Mouse (Mus musculus) layer of hippocampus, adult 9-10 months (tissue): ENCODE data around the gene Shroom3.

Experiments
- DNase-seq: peaks from one replicate; pipeline ENCODE4 v3.0.0; 2022; ENCODE audit warnings: low spot score

Gene Shroom3

DNA sequence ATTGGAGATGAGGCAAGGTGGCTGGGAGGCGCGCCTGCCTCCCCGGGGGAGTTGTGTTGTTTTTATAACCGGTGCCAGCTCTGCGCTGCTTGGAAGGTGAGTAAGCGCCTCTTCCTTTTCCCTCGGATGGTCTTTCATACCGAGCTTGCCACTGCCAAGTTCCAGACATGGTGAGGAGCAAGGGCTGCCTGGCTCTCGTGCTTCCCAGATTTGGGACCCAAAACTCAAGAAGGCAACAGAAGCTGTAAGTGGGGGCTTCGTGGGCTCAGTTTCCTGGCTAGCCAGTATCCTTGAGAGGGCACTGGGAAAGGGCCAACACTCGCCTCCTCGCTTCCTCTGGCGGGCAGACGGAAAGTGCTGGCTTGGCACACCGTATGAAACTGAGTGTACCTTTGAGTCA, 173.1 kb downstream of the Shroom3 start:
- no peak for DNase-seq

GRCm38 (mm10) chr5:92857177-92857576, 173.9 kb downstream of the Shroom3 start:
- DNase-seq = no peak

DNA sequence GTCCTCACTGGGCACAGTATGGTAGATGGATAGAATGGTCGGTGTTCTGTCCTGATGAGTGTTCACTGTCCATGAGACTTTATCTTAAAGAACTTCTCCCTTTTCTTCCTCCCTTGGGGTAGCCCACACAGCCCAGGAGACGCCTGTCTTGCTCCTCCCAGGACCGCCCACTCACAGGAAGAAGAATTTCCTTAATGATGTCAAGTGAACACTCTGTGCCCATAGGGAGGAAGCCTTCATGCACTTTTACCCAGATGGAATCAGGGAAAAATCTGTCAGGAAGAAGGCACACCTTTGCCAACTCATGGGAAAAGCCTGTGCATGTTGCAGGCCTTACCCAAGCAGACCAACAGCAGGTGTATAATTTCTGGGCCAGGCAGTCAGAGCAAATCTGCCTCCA, 174.9 kb downstream of the Shroom3 start:
- DNase-seq = no peak

DNA sequence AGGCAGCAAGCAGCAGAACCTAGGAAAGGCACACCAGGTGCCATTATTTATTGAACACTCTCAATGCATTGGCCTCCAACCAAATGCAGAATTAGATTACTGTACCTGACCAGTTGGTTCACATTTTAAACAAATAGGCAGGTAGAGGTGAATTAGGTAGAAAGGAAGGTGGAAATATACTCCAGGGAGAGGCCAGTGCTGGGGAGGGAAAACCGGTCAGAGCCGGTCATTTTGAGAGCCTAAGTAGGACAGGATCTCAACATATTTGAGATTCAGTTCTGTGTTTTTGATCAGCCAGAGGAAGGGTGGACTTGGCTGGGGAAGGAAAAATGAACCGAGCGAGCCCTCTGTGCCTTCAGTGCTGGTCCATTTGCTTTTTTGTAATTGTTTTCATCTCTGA, 175.3 kb downstream of the Shroom3 start:
- DNase-seq = no peak

DNA sequence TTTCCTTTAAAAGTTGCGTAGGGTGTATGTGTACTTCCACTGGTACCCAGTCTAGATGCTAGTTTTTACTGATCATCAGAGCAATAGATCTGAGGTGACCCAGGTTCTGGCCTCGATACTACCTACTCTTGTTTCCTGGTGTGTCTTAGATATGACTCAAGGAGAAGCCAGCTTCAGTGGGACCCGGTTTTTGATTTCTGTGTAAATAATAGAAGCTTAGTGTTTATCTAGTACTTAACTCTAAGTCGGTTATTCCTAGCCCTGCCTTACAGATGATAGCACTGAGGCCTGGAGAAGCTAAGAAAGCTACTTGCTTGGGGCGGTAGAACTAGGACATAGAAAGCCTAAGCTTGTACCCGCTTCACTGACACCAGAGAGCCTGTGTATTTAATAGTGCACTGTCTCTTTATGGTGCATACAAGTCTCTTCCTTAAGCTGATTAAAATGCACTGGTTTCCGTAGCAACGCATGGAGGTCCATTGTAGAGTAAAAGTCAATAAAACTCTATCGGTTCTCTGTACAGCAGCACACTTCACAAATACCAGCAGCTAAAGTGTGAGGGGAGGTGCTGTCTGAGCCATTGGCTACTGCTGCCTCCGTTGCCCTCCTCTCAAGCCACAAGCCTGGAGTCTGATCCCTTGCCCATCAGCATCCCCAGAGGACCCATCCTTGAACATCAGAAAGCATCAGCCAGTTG, 178.3 kb downstream of the Shroom3 start:
- no peak for DNase-seq

DNA sequence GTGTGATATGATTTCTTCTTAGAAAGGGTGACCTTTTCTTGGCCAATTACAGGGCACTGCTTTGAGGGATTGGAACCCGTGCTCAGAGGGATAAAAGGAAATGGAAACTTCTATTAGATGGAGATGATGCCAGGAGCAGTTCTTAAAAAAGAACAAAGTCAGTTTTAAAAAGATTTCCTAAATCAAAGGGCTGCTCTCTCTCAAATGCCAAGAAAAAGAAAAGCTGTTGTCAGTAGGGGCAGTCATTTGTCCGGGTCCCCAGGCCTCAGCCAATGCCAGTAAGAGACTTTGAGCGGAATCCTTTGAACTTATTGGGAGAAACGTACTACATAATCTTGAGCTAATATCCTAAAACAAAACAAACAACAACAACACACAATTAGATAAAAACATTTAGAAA, 181.9 kb downstream of the Shroom3 start:
- no peak for DNase-seq

DNA sequence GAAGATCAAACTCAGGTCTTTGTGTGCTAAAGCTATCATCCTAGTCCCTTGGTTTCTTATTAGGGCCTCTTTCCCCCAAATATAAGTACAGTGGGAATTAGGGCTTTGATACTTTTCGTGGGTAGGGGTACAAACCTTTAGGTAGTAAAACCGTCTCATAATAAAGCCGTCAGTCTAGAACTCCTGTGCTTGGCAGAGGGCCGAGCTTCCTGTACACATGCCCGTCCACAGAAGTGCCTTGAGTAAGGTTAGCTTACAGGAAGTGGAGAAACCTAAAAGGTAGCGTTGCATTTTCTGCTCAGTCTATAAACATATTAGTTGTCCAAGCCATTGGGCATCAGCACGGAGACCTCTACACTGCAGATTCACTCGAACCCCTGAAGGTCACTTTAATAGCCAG, 183.3 kb downstream of the Shroom3 start:
- DNase-seq = no peak

DNA sequence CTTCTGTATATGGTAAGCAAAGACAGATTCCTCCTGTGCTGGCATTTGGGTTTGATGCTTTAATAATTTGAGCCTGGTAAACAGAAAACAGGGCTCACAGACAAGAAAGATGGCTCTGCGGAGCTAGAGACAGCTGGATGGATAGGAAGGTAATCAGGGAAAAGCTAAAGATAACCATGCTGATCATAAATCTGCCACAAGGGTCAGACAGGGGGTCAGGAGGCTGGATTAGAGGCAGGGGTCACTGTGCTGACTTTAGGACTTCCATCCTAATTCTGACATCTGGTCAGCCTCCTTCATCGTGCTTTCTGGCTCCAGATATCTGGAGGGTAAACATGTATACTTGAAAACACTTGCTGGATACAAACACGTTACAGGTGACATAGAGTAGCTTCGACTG, 184.0 kb downstream of the Shroom3 start:
- no peak for DNase-seq

DNA sequence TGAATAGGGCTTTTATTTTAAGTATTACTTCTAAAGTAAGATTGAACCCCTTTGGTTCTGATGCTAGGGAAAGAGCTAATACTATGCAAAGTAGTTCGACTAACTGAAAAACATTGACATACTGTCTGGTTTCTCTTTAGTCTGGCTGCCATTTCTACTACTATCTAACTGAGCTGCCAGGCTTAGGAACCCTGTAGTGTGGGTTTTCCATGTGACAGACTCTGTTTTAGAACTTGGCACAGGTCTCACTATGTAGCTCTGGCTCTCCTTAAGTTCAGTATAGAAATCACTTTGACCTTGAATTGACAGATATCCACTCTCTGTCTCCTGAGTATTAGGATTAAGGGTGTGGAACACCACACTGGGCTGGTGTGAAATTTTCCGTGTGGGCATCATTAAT, 185.0 kb downstream of the Shroom3 start:
- DNase-seq = no peak

GRCm38 (mm10) chr5:92871048-92871447, 187.8 kb downstream of the Shroom3 start:
- no peak for DNase-seq

DNA sequence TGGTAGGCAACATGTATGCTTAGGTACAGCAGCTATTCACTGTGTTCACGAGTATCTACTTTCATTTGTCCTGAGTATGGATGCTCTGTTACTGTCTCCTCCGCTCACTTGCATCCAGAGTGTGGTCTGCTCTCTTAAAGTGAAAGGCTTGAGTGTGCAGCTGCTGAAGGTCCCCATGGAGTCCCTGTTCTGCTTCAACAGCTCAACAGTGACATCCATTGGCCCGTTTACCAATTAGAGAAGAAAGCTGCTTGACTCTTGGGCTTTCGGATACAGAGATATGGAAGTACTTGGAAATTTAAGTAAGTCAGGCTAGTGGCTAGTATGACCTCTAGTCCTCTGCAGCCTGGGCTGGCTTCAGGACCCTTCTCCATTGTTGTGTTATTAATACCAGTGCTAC, 188.9 kb downstream of the Shroom3 start:
- no peak for DNase-seq

GRCm38 (mm10) chr5:92872991-92873390, 189.8 kb downstream of the Shroom3 start:
- no peak for DNase-seq

- DNase-seq = no peak
Observed at GRCm38 (mm10) chr5:92873518-92873917, 190.3 kb downstream of the Shroom3 start.

DNA sequence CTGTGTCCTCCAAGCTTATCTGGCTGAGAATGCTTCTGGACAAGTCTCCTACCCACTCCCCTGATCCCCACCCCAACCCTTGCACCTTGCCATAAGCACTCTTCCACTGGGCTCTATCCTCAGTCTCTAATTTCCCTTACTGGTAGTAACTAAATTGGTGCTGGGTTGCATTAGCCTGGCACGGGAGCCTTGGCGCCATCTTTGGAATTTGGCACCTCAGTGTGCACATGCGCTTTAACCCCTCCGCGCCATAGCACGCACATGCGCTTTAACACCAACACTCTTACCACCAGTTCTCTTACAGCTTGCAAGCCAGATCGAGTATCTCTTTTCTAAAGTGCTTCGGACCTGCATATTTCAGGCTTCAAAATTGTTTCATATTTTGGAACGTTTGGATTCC, 192.6 kb downstream of the Shroom3 start:
- DNase-seq = no peak

- DNase-seq = no peak
Observed at GRCm38 (mm10) chr5:92877104-92877503, 193.9 kb downstream of the Shroom3 start.

GRCm38 (mm10) chr5:92880393-92880792, 197.2 kb downstream of the Shroom3 start:
- no peak for DNase-seq

GRCm38 (mm10) chr5:92880893-92881292, 197.7 kb downstream of the Shroom3 start:
- DNase-seq = no peak

DNA sequence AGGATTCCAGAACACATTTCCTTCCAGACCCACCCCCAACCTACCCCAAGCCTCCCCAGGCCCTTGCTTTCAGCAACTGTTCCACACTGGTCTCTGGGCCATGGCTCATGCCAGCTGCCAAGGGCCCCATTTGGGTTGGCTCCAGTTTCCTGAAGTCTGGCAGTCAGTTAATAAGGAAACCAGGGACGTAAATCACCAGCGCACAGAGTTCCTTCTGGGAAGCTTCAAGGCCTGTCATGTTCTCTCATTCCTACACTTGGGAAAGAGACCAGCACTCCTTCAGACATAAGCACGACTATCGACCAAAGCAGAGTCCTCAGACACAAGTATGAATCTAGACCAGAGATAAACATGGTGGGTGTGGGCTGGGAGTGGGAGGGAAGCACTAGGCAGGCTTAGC, 202.9 kb downstream of the Shroom3 start:
- DNase-seq = no peak

- no peak for DNase-seq
Observed at GRCm38 (mm10) chr5:92887501-92887900, 204.3 kb downstream of the Shroom3 start.

DNA sequence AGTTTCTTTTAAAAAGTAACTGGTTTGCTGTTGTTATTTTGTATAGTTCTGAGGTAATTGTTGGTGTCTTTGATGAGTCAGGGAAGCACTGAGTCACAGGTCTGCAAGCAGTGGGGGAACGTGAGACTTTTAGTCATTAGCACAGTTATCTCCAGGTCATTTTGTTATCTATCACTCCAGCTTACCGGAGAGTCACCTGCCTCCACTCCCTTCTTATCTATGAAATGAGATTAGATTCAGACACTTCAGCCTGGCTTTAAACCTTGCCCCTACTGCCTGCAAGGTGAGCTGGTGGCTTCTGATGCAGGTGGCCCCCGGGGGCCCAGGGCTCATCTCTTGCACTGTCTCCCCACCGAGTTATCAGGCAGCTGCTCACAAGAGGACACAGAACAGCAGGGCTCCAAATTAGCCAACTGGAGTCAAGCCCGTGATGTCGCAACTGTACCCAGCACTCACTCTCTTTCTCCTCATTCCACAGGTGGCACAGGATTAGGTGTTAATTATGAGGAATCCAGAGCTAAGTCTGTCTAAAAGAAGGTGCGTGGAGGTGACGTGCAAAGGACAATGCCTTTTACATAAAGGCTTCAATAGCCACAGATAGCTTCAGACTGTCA, 205.5 kb downstream of the Shroom3 start:
- DNase-seq = no peak

DNA sequence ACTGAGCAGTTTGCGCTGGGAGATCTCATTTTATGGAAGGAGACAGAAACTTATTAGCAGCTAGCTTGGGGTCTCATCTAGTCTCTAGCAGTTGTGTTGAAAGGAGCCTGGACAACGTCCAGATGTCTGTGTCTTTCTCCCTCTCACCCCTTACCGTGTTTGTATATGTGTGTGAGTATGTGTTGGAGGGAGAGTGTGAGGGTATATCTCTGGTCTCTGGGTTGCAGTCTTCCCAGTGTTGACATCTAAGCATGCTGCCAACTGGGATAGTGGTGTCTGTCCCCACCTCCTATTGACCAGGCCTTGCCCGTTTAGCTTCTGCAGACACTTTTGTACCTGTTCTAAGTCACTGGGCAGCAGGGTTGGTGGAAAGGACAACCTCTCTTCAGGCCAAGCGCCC, 207.7 kb downstream of the Shroom3 start:
- DNase-seq = no peak

DNA sequence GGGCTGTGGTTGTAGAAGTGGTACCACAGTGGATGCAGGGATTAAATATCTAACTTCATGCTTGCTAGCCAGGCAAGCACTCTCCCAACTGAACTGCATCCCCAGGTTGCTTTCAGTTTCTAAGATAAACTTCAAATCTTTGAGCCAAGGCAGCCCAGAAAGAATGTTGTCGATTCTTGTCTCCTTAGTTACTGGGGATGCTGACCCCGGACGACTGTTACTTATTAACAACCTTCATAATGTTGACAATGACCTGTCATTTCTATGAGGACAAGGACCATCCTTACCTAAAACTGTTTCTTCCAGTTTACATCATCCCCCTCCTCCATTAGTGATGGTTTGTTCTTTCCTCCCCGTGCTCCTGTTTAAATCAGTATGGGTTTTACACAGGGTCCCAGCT, 210.0 kb downstream of the Shroom3 start:
- no peak for DNase-seq

DNA sequence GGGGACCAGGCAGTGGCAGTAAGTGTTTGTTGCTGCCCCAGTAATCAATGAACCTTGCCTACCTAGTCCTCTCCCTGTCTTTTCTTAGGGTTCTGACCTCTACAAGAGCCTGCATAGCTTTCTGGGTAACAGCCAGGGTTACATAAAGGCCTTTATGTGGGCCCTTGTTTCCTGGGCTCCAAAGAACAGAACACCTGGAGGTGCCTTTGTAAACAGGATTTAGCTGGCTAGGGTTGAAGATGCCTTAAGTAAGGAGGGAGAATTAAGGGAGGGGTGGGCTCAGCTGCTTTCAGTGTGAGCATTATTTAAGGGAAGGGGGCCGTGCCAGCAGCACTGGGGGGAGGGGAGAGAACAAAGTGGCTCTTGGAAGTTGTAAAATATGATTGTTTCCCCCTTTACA, 210.5 kb downstream of the Shroom3 start:
- no peak for DNase-seq

DNA sequence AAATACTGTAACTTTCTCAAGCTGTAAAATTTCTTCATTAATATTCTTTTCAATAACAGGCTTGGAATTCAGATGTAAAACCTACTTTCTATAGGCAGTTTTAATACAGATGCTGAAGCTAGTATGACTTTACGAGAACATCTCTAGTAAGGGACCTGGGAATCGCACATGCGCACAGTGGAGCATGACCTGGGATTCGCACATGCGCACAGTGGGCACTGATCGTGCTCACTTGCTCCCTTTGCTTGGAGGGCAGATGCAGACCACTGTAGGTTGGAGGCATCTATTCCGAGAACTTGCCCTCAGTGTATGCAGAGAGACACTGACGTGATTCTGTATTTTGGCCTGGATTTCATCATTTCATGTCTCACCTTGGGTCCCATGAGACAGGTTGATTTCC, 212.6 kb downstream of the Shroom3 start:
- DNase-seq = no peak
